Comparison of ENCODE assay signal across 11 mouse cellular contexts in genomic region chr4:152202905-152203304, GRCm38 (mm10). TPM values are rescaled to one million over a fixed set of nuclear protein-coding genes. Genes with fewer than 3 reads are reported as not detected.
A peak's percentile ranks its signal among the peaks of the same experiment; 100 is the strongest.
DNase-seq lines count a peak whose midpoint lies in the region; ATAC-seq and TF ChIP-seq lines count a peak whose summit lies in the region.
"Had no signal": no experiment of that assay in that cellular context is flagged by ENCODE, and none has a peak within 500 bp of the region (broad histone marks: within the 10 kb centered on the region; RNA-seq: fewer than 3 reads in every experiment).

No protein-coding gene starts in this region.

- peak overlapping the region; percentile 52; the same call in 1 of the 2 replicates for H3K27ac ChIP-seq in heart, adult 2 months
- H3K27ac ChIP-seq in limb, embryonic 14.5 days (replicated peaks; ENCODE audit: low read depth, low read length), result no peak overlapping the region
- no peak overlapping the region for H3K27ac ChIP-seq in limb, embryonic 10.5 days
- peak overlapping the region; percentile 12 for H3K27ac ChIP-seq in heart, postnatal 0 days (ENCODE audit: low read depth)
- H3K27ac ChIP-seq: intestine, embryonic 15.5 days; limb, embryonic 13.5 days; neural tube, embryonic 12.5 days had no signal

- no peaks in the 10 kb centered on the region for H3K9me3 ChIP-seq in limb, embryonic 14.5 days (ENCODE audit: control insufficient read depth, low read length)
- H3K9me3 ChIP-seq in limb, embryonic 10.5 days (replicated peaks), result no peaks in the 10 kb centered on the region
- no peaks in the 10 kb centered on the region for H3K9me3 ChIP-seq in heart, postnatal 0 days (replicated peaks; ENCODE audit: control insufficient read depth, low read length)
- H3K9me3 ChIP-seq: intestine, embryonic 15.5 days; limb, embryonic 13.5 days; neural tube, embryonic 12.5 days had no signal

- TF ChIP-seq POLR2A in heart, adult 2 months (IDR thresholded peaks at IDR 0.05; ENCODE audit: insufficient read depth, low read depth, low read length), result no peak
- TF ChIP-seq POLR2A in limb, embryonic 14.5 days (IDR thresholded peaks at IDR 0.05; ENCODE audit: borderline replicate concordance, extremely low read depth, insufficient read depth, insufficient read length), result no peak

- H3K36me3 ChIP-seq in heart, adult 2 months (ENCODE audit: control insufficient read depth, insufficient read depth, low read length), result no peaks in the 10 kb centered on the region
- H3K36me3 ChIP-seq in limb, embryonic 14.5 days (ENCODE audit: control insufficient read depth, insufficient read depth, low read length), result no peaks in the 10 kb centered on the region
- H3K36me3 ChIP-seq in limb, embryonic 10.5 days, result no peaks in the 10 kb centered on the region
- no peaks in the 10 kb centered on the region for H3K36me3 ChIP-seq in heart, postnatal 0 days (replicated peaks; ENCODE audit: control insufficient read depth, insufficient read depth, low read length)
- H3K36me3 ChIP-seq in splenic B cell, adult 2 months (ENCODE audit: control insufficient read depth, insufficient read depth, low read length, poor library complexity, severe bottlenecking), result no peaks in the 10 kb centered on the region
- H3K36me3 ChIP-seq: limb, embryonic 13.5 days; neural tube, embryonic 12.5 days had no signal

- intact Hi-C loops in heart, adult 2 months (cut with DNase I), result no loop called here
- intact Hi-C loops in heart, postnatal 25 days (cut with DNase I), result no loop called here
- intact Hi-C loops in gastrocnemius, postnatal 36 days (cut with DNase I), result no loop called here

- no peak overlapping the region for H3K4me3 ChIP-seq in heart, adult 2 months
- no peak overlapping the region for H3K4me3 ChIP-seq in limb, embryonic 14.5 days (replicated peaks; ENCODE audit: low read length)
- H3K4me3 ChIP-seq in limb, embryonic 10.5 days, result no peak overlapping the region
- no peak overlapping the region for H3K4me3 ChIP-seq in heart, postnatal 0 days (ENCODE audit: low read depth, low read length)
- H3K4me3 ChIP-seq: intestine, embryonic 15.5 days; limb, embryonic 13.5 days; neural tube, embryonic 12.5 days had no signal

- TF ChIP-seq EP300 in heart, adult 2 months (IDR thresholded peaks at IDR 0.05; ENCODE audit: insufficient read depth, low read depth, low read length), result no peak
- TF ChIP-seq EP300 in heart, postnatal 0 days (IDR thresholded peaks at IDR 0.05; ENCODE audit: low read depth), result no peak

- H3K4me2 ChIP-seq in limb, embryonic 14.5 days (replicated peaks; ENCODE audit: low read depth, low read length, severe bottlenecking), result no peak overlapping the region
- H3K4me2 ChIP-seq in heart, postnatal 0 days (ENCODE audit: low read depth, low read length), result no peak overlapping the region
- H3K4me2 ChIP-seq: intestine, embryonic 15.5 days; limb, embryonic 13.5 days; neural tube, embryonic 12.5 days had no signal

- no peak overlapping the region for H3K9ac ChIP-seq in heart, adult 2 months (ENCODE audit: low read depth, low read length)
- no peak overlapping the region for H3K9ac ChIP-seq in limb, embryonic 14.5 days (ENCODE audit: low read depth, low read length, severe bottlenecking)
- H3K9ac ChIP-seq in heart, postnatal 0 days (replicated peaks; ENCODE audit: low read depth, low read length), result no peak overlapping the region
- H3K9ac ChIP-seq: intestine, embryonic 15.5 days; limb, embryonic 13.5 days; neural tube, embryonic 12.5 days had no signal

- H3K27me3 ChIP-seq in heart, adult 2 months (ENCODE audit: control insufficient read depth, insufficient read depth, low read length), result no peaks in the 10 kb centered on the region
- no peaks in the 10 kb centered on the region for H3K27me3 ChIP-seq in limb, embryonic 14.5 days (ENCODE audit: control insufficient read depth, insufficient read depth, low read length)
- H3K27me3 ChIP-seq in limb, embryonic 10.5 days (ENCODE audit: low read depth, poor library complexity, severe bottlenecking), result no peaks in the 10 kb centered on the region
- no peaks in the 10 kb centered on the region for H3K27me3 ChIP-seq in heart, postnatal 0 days (ENCODE audit: control insufficient read depth, insufficient read depth, low read length)
- no peaks in the 10 kb centered on the region for H3K27me3 ChIP-seq in splenic B cell, adult 2 months (ENCODE audit: control insufficient read depth, insufficient read depth, low read length, poor library complexity, severe bottlenecking)
- H3K27me3 ChIP-seq: intestine, embryonic 15.5 days; limb, embryonic 13.5 days; neural tube, embryonic 12.5 days had no signal

- peak; percentile 18; the same call in 1 of the 2 replicates for ATAC-seq in limb, embryonic 14.5 days (ENCODE audit: low FRiP score, low read depth)
- peak; percentile 42 for ATAC-seq in heart, postnatal 0 days (ENCODE audit: insufficient read depth, low read depth)
- ATAC-seq: forebrain, embryonic 14.5 days; intestine, embryonic 15.5 days had no signal

- no peak for DNase-seq in heart, adult 2 months
- no peak for DNase-seq in heart, postnatal 25 days (ENCODE audit: low spot score)
- no peak for DNase-seq in limb, embryonic 14.5 days (ENCODE audit: low spot score)
- no peak for DNase-seq in limb, embryonic 10.5 days (ENCODE audit: low spot score)
- no peak for DNase-seq in heart, postnatal 0 days (ENCODE audit: low spot score)
- DNase-seq in splenic B cell, adult 2 months (ENCODE audit: low read depth, low spot score), result peak; percentile 40
- no peak for DNase-seq in gastrocnemius, postnatal 36 days

- WGBS in heart, adult 2 months, result 42% methylated on average over 3 of the region's 3 CpGs
- WGBS in limb, embryonic 14.5 days, result 61% methylated on average over 3 of the region's 3 CpGs
- 86% methylated on average over 3 of the region's 3 CpGs for WGBS in limb, embryonic 10.5 days
- whole genome bisulfite sequencing in heart, postnatal 0 days, result 49% methylated on average over 3 of the region's 3 CpGs

- H3K4me1 ChIP-seq in heart, adult 2 months (ENCODE audit: control insufficient read depth, insufficient read depth, low read length), result peaks cover 20% of the 10 kb centered on the region
- H3K4me1 ChIP-seq in limb, embryonic 14.5 days (ENCODE audit: control insufficient read depth, insufficient read depth, low read length), result peaks cover 13% of the 10 kb centered on the region; the same call in 1 of the 2 replicates
- peaks cover 19% of the 10 kb centered on the region for H3K4me1 ChIP-seq in limb, embryonic 10.5 days
- peaks cover 32% of the 10 kb centered on the region for H3K4me1 ChIP-seq in heart, postnatal 0 days (ENCODE audit: control insufficient read depth, insufficient read depth)

- TF ChIP-seq CTCF in heart, adult 2 months (IDR thresholded peaks at IDR 0.05), result no peak
- no peak for TF ChIP-seq CTCF in heart, postnatal 0 days (IDR thresholded peaks at IDR 0.05; ENCODE audit: low read depth)

- H3K79me2 ChIP-seq in heart, adult 2 months (replicated peaks; ENCODE audit: control insufficient read depth, insufficient read depth, low read length), result no peaks in the 10 kb centered on the region; the same call in 1 of the 2 replicates

RNA-seq across cellular contexts. Expression of gene Acot7, which starts 25.0 kb away (rescaled TPM):
- 10 to 100 TPM; 58.1 to 64.8 TPM for total RNA-seq in heart, adult 2 months (2021)
- 51.7 and 65.0 TPM in 2 replicates for polyA plus RNA-seq in heart, adult 2 months (2012; rRNA removed)
- 10 to 100 TPM; 53.4 to 58.8 TPM for total RNA-seq in heart, postnatal 25 days (2021)
- 47.7 and 50.3 TPM in 2 replicates for polyA plus RNA-seq in limb, embryonic 14.5 days (2012; rRNA removed)
- polyA plus RNA-seq in limb, embryonic 14.5 days (2014; fragmentation: Nextera tagmentation; extraction: Ambion mirVana), result 47.3 and 48.4 TPM in 2 replicates
- polyA plus RNA-seq in limb, embryonic 10.5 days (2016; fragmentation: Nextera tagmentation; extraction: Ambion mirVana), result 34.8 and 36.7 TPM in 2 replicates
- 17.9 and 39.5 TPM in 2 replicates for total RNA-seq in heart, postnatal 0 days (2014; rRNA removed; ENCODE audit: low replicate concordance)
- 68.8 and 73.5 TPM in 2 replicates for polyA plus RNA-seq in heart, postnatal 0 days (2015; fragmentation: Nextera tagmentation; extraction: Ambion mirVana)
- total RNA-seq in gastrocnemius, postnatal 36 days (2021), result 10 to 100 TPM; 15.0 to 18.5 TPM

RNA-seq across cellular contexts. Expression of gene Hes2, which starts 44.2 kb away (rescaled TPM):
- total RNA-seq in heart, adult 2 months (2021), result not detected
- not detected in 2 replicates for polyA plus RNA-seq in heart, adult 2 months (2012; rRNA removed)
- not detected for total RNA-seq in heart, postnatal 25 days (2021)
- 0.03 and 0.04 TPM in 2 replicates for polyA plus RNA-seq in limb, embryonic 14.5 days (2012; rRNA removed)
- polyA plus RNA-seq in limb, embryonic 14.5 days (2014; fragmentation: Nextera tagmentation; extraction: Ambion mirVana), result not detected in 2 replicates
- not detected in 2 replicates for polyA plus RNA-seq in limb, embryonic 10.5 days (2016; fragmentation: Nextera tagmentation; extraction: Ambion mirVana)
- not detected in 2 replicates for total RNA-seq in heart, postnatal 0 days (2014; rRNA removed; ENCODE audit: low replicate concordance)
- polyA plus RNA-seq in heart, postnatal 0 days (2015; fragmentation: Nextera tagmentation; extraction: Ambion mirVana), result not detected in 2 replicates
- total RNA-seq in gastrocnemius, postnatal 36 days (2021), result not detected
- polyA plus RNA-seq: forebrain, embryonic 14.5 days; limb, embryonic 13.5 days had no signal

RNA-seq across cellular contexts. Expression of gene Espn, which starts 50.7 kb away (rescaled TPM):
- 1 to 10 TPM; 2.4 to 2.5 TPM for total RNA-seq in heart, adult 2 months (2021)
- 2.7 and 3.2 TPM in 2 replicates for polyA plus RNA-seq in heart, adult 2 months (2012; rRNA removed)
- total RNA-seq in heart, postnatal 25 days (2021), result 1 to 10 TPM; 1.7 to 2.2 TPM
- 1.7 TPM in 2 replicates for polyA plus RNA-seq in limb, embryonic 14.5 days (2012; rRNA removed)
- polyA plus RNA-seq in limb, embryonic 14.5 days (2014; fragmentation: Nextera tagmentation; extraction: Ambion mirVana), result 1.4 and 1.7 TPM in 2 replicates
- 2.9 and 3.2 TPM in 2 replicates for polyA plus RNA-seq in limb, embryonic 10.5 days (2016; fragmentation: Nextera tagmentation; extraction: Ambion mirVana)
- 0.34 and 0.97 TPM in 2 replicates for total RNA-seq in heart, postnatal 0 days (2014; rRNA removed; ENCODE audit: low replicate concordance)
- polyA plus RNA-seq in heart, postnatal 0 days (2015; fragmentation: Nextera tagmentation; extraction: Ambion mirVana), result 0.69 and 0.87 TPM in 2 replicates
- total RNA-seq in gastrocnemius, postnatal 36 days (2021), result under 1 TPM; 0.27 to 0.43 TPM
- polyA plus RNA-seq: forebrain, embryonic 14.5 days had no signal

Comparison
In these comparisons a context has a peak if more than half of its experiments do, and no peak if none do; other contexts are left out.
1. H3K27ac ChIP-seq: peak in heart, adult 2 months (single experiment) and heart, postnatal 0 days (single experiment); none in limb, embryonic 14.5 days (single experiment) and limb, embryonic 10.5 days (single experiment).